Mouse (Mus musculus): ENCODE measurements around the gene Gm21985.
"Not testable (repeated sequence)": the region's sequence is repeated elsewhere in the genome, so short reads cannot be mapped to it uniquely, and the experiment has no call there.

Gm21985 gene

GRCm38 (mm10) chr2:112391346-112392000 is 125.4 kb downstream of the Gm21985 start:
- DNase-seq (ENCODE audit: low read depth, low spot score) = no peak

DNA sequence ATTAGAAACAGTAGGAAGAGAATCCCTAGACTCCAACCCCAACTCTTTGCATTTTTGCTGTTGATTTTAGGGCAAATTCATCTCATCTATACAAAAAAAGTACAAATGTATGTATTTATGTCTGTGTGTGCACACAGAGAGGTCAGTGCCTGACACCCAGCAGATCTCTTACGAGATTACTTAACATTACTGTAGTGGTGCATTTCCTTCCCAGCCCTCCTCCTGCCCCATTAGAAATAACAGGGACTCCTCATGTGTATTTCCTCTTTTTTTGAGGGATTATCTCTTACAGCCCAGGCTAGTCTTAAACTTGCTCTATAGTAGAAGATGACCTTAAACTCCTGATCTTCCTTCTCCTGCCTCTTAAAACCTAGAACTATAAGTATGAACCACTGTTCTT is 126.6 kb downstream of the Gm21985 start:
- DNase-seq (ENCODE audit: low read depth, low spot score) = no peak

- DNase-seq (ENCODE audit: low read depth, low spot score) = no peak
These were observed 127.8 kb downstream of the Gm21985 start for GRCm38 (mm10) chr2:112393958-112394357.

- DNase-seq (ENCODE audit: low read depth, low spot score) = no peak
These were observed 130.5 kb downstream of the Gm21985 start for GRCm38 (mm10) chr2:112396649-112397048.

DNA sequence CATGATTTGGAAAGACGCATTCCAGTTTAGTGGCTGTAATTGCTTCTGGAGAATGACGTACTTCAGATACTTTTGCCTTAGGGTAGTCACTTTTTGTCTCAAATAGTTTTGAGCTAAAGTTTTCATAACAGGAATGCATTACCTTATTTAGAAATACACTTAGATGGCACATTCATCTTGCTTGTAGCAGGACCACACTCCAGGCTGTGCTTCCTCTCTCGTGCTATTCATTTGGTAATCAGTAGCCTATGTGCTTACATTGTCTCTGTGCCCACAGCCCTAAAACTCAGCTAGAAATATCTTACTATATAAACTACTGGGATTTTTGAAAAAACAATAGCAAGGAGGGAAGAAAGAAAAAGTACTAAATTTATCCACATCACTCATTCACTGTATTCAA is 140.9 kb downstream of the Gm21985 start:
- no peak for DNase-seq (ENCODE audit: low read depth, low spot score)

DNA sequence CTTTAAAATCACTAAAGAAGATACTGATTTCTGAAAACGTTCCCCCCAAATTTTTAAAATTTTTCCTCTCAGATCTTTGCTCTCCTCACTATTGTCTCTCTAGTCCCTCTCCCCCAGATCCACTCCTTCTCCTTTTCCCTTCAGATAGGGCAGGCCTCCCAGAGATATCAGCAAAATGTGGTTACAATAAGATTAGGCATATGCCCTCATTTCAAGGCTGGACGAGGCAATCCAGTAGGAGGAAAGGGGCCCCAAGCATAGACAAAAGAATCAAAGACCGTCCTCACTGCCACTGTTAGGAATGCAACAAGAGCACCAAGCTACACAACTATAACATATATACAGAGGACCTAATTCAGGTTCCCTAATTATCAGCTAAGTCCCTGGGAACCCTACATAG is 159.2 kb downstream of the Gm21985 start:
- no peak for DNase-seq (ENCODE audit: low read depth, low spot score)

DNA sequence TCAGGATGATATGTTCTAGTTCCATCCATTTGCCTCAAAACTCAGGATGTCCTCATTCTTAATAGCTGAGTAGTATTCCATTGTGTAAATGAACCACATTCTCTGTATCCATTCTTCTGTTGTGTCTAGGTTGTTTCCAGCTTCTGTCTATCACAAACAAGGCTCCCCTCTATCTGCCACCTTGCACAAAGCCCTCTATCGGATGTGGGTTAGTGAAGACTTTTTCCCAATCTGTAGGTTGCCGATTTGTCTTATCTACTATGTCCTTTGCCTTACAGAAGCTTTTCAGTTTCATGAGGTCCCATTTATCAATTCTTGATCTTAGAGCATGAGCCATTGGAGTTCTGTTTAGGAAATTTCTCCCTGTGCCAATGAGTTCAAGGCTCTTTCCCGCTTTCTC is 162.4 kb downstream of the Gm21985 start:
- DNase-seq (ENCODE audit: low read depth, low spot score) = not testable (repeated sequence)

DNA sequence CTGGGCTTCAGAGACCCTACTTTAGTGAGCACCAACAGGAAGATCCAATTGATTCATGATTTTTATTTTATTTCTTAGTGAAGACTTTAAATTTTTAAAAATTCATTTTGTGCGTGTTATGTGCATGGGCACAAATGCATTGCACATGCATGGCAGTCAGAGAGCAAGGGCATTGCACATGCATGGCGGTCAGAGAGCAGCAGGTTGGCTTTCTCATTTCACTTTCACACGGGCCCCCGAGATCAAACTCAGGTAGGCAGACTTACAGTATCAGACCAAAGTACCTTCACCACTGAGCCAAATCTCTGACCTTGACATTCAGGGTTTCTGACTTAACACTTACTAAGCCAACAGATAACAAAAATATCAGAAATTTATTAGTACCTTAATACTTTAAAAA is 163.6 kb downstream of the Gm21985 start:
- no peak for DNase-seq (ENCODE audit: low read depth, low spot score)

GRCm38 (mm10) chr2:112430403-112430802 is 164.3 kb downstream of the Gm21985 start:
- no peak for DNase-seq (ENCODE audit: low read depth, low spot score)

DNA sequence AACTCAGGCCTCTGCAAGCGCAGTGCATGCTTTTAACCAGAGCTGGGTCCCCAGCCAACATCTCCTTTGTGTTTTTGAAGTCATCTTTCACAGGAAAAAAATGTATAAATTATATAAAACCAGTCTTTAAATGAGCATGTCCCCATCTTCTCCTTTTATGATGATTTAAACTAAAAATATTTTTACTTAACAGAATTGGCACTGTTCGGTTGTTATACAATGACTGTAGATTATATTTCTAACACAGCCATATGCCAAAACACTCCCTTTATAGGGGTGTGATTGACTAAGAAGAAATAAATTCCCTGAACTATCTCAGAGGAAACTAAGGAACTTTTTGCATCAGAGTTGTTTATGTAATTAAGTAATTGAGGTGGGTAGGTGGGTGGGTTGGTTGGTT is 166.4 kb downstream of the Gm21985 start:
- DNase-seq (ENCODE audit: low read depth, low spot score) = no peak

GRCm38 (mm10) chr2:112433359-112433758 is 167.2 kb downstream of the Gm21985 start:
- no peak for DNase-seq (ENCODE audit: low read depth, low spot score)

- DNase-seq (ENCODE audit: low read depth, low spot score) = no peak
These were observed 170.2 kb downstream of the Gm21985 start for GRCm38 (mm10) chr2:112436292-112436691.

GRCm38 (mm10) chr2:112437589-112437988 is 171.5 kb downstream of the Gm21985 start:
- DNase-seq (ENCODE audit: low read depth, low spot score) = no peak

DNA sequence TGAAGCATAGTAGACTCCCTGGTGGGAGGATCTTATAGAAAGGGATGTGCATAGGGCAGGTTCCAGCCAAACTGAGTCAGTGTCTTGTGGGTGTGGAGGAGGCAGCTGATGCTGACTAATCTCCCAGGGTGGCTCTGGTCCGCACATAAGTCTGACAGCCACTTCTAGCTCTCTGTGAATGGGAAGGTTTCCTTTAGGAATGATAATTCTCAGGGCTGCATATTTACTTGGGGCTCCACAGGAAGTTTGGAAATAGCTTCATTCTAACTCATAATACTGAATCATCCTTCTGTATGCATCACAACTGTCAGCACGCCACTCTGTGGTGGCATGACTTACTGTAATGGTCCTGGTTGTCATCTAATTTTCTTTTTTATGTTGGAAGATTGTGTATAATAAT is 177.4 kb downstream of the Gm21985 start:
- DNase-seq (ENCODE audit: low read depth, low spot score) = no peak

- DNase-seq (ENCODE audit: low read depth, low spot score) = no peak
These were observed 179.4 kb downstream of the Gm21985 start for GRCm38 (mm10) chr2:112445511-112445910.

- DNase-seq (ENCODE audit: low read depth, low spot score) = not testable (repeated sequence)
These were observed 181.9 kb downstream of the Gm21985 start for GRCm38 (mm10) chr2:112448046-112448445.

GRCm38 (mm10) chr2:112448510-112449059 is 182.5 kb downstream of the Gm21985 start:
- no peak for DNase-seq (ENCODE audit: low read depth, low spot score)

DNA sequence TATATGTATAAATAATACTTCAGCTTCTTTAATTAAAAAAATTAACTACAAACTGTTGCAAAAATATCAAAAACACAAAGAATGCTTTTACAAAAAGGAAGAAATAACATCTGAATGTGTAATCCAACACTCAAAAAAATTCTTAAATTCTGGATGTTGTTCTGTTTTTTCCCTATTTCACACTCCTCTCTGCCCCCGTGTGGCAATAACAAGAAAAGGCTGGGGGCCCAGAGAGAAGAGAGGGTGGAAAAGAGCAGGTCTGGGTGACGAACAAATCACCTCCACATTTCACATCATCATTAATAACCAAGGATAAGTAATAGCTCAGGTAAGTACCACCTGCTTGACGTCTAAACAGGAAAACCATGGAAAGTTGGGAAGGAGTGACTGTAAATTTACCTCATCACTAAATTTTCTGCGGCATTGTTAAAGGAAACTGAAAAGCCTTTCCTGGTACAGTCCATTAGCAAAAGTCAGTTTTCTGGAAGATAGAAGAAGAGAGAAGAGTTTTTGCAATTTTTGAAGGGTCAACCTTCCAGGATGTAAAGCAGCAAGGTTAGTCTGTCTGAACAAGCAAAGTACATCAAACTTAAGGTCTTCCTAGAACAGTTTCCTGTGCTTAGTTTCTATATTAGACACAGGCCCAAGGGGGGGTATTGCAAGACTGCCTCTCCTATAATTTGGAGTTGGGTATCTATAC is 183.6 kb downstream of the Gm21985 start:
- DNase-seq (ENCODE audit: low read depth, low spot score) = no peak

- not testable (repeated sequence) for DNase-seq (ENCODE audit: low read depth, low spot score)
These were observed 186.4 kb downstream of the Gm21985 start for GRCm38 (mm10) chr2:112452513-112452912.

- DNase-seq (ENCODE audit: low read depth, low spot score) = no peak
These were observed 188.2 kb downstream of the Gm21985 start for GRCm38 (mm10) chr2:112454125-112454861.

DNA sequence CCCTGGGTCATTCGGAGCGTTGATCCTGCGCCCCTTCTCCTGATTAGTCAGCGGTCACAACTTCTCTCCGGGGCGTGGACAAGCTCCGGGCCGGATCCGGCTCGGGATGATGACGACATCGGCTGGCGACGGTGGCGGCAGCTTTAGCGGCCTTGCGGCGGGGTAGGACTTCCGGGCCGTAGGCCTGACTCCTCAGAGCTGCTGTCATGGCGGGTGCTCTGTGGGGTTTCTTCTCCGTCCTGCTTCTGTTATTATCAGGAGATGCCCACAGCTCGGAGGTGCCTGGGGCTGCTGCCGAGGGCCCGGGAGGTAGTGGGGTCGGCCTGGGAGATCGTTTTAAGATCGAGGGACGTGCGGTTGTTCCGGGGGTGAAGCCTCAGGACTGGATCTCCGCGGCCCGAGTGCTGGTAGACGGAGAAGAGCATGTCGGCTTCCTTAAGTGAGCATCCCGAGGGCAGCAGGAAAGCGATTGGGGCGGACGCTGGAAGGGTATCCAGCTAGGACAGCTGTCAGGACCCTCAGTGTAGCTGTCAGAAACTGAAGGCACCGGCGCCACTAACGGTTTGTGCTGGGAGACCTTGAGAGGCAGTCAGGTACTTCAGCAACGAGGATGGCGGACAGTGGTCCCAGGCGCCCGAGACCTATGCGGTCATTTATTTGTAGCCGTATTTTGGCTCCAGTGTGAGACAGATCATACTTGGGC is 188.9 kb downstream of the Gm21985 start, which contains the start of gene Emc7:
Gene Emc7 (plus strand): TSS at position 136 of the 703 bp plus-strand sequence.
- peak; percentile 85 for DNase-seq (ENCODE audit: low read depth, low spot score)

All from brain, embryonic 18.5 days (tissue).